Mouse (Mus musculus): Measurements from ENCODE around the gene 2310061N02Rik.
"Not testable (repeated sequence)": the region's sequence is repeated elsewhere in the genome, so short reads cannot be mapped to it uniquely, and the experiment has no call there.

2310061N02Rik gene

DNA sequence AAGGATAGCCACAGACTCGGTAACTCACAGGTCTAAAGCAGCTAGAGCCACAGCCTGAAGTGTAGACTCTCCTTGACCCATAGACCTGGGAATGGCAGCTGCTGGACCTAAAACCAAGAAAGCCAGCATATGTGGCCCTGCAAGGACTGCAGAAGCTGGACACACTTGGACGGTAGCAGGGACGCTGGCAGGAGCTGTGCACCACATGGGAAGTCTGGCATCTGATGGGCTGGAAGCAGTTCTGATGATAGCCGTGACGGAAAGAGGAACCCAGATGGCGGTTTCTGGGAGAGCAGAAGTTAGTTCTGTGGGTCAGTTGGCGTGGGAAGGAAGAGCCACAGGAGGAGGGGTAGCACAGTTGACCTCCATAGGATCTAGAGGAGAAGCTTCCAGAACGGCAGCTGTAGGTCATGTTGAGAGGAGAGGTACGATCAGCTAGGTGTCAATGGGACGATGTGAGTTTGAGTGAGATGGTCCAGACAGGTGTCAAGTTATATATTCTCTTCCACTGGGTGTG, at the start of gene 2310061N02Rik:
Gene 2310061N02Rik (minus strand): TSS at position 467 of the 517 bp plus-strand sequence.
- in situ Hi-C loops (cut with MboI; ENCODE audit: low pct_unique_long_range_greater_than_20kb in 1 of 2, low sequenced_read_pairs in 2 of 2, unreplicated experiment in 1 of 2): loop anchor here in 1 of 2 experiments (10.0 kb wide), 1 partner anchor 127 kb away; no protein-coding TSS in a partner anchor

DNA sequence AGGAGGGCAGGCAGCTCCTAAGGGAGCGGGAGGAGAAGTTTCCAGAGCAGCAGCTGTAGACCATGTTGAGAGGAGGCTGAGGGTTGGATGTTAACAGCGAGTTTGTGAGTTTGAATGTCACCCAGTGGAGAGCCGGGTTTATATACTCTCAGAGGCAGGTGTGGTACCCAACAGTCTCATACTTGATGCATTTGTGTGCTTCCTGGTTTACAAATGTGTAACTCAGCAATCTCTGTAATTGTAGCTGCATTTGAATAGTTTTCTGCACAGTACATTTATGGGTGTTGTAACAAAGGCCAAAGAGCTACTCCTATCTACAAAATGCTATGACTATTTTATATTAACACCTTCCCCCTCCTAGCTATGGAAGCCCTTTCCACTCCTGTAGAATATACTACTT, 43.8 kb upstream of the 2310061N02Rik start, which contains the start of gene Krtap13:
Gene Krtap13 (minus strand): TSS at position 101 of the 400 bp plus-strand sequence.
- in situ Hi-C loops (cut with MboI; ENCODE audit: low pct_unique_long_range_greater_than_20kb in 1 of 2, low sequenced_read_pairs in 2 of 2, unreplicated experiment in 1 of 2): not testable (repeated sequence)

DNA sequence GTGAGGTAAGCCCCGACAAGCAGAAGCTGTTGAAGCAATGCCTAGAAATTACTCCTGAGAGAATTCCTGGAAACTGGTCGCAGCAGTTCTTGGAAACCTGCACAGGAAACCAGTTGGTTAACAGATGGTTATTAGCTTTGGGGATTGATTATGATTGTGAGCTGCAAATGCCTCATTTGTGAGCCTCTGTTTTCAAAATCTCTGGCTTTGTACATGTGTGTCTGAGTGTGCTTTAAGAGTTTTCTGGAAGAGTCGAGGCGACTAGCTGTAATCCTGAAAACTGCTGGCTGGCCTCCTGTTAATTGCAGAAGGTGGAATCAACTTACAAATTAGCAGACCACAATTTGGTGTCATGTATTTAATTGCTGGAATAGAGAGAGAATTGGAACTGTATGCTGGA, 40.2 kb upstream of the 2310061N02Rik start:
- in situ Hi-C loops (cut with MboI; ENCODE audit: low pct_unique_long_range_greater_than_20kb in 1 of 2, low sequenced_read_pairs in 2 of 2, unreplicated experiment in 1 of 2): no loop called here

GRCm38 (mm10) chr16:88744750-88745340, 37.1 kb upstream of the 2310061N02Rik start:
- in situ Hi-C loops (cut with MboI; ENCODE audit: low pct_unique_long_range_greater_than_20kb in 1 of 2, low sequenced_read_pairs in 2 of 2, unreplicated experiment in 1 of 2): no loop called here

DNA sequence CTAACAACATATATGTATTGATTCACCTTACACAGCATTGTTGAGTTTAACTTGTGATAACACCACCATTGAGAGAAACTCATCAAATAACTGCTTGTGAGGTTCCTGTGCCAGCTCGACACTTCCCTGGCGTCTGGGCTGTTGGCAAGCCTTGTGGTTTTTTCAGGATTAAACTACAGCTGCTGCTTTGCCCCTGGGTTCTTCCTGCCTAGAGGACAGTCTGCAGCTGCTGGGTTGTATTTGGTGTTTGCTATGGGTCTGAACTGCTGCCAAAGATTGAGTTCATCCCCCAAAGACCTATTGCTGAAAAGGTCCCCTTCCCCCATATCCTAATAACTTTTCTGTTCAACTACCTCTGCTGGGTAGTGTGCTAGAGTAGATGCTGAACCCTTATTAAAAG, 27.6 kb upstream of the 2310061N02Rik start:
- in situ Hi-C loops (cut with MboI; ENCODE audit: low pct_unique_long_range_greater_than_20kb in 1 of 2, low sequenced_read_pairs in 2 of 2, unreplicated experiment in 1 of 2): no loop called here

DNA sequence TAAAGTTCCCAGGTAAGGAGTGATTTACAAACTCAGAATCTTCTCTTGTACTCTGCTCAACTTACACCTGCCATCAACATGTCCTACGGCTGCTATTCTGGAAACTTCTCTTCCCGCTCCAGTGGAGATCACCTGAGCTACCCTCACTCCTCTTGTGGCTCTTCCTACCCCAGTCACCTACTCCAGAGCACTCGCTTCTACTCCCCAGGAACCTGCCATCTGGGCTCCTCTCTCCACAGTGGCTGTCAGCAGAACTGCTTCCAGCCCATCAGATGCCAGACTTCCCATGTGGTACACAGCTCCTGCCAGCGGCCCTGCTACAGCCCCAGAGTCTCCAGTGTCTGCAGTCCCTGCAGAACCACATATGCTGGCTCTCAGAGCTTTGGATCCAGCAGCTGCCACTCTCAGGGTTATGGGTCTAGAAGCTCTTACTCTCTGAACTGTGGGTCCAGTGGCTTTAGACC, 21.1 kb upstream of the 2310061N02Rik start, which contains the start of gene Krtap13-1:
Gene Krtap13-1 (plus strand): TSS at position 51 of the 464 bp plus-strand sequence.
- in situ Hi-C loops (cut with MboI; ENCODE audit: low pct_unique_long_range_greater_than_20kb in 1 of 2, low sequenced_read_pairs in 2 of 2, unreplicated experiment in 1 of 2): no loop called here

DNA sequence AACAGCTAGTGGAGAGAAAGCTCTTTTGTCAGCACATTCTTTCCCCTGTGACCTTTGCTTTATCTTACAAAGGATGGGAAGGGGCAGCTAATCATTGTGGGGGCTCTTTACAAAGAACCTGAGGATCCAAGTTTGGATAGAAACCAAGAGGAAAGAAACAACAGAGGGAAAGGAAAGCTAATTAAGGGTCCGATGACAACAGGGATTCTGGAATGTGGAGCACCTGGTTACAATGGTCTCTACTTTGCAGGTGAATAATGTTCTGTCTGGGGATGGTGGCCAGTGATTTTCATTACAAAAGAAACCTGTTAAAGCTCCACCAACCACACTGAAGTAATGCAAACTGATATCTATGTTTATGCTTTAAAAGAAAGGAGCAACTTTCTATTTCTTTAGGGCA, 12.3 kb upstream of the 2310061N02Rik start:
- in situ Hi-C loops (cut with MboI; ENCODE audit: low pct_unique_long_range_greater_than_20kb in 1 of 2, low sequenced_read_pairs in 2 of 2, unreplicated experiment in 1 of 2): no loop called here

DNA sequence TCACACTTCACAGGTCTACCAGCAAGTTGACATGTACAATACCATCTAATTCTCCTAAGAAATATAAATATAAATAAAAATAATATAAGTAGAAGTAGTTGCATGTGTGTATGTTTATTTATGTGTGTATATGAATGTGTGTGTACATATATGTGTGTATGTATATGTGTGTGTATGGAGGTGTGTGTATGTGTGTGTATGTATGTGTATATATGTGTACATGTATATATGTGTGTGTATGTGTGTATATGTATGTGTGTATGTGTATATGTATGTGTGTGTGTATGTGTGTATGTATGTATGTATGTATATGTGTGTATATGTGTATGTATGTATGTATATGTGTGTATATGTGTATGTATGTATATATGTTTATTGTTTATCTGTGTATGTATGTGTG, 8.8 kb upstream of the 2310061N02Rik start:
- in situ Hi-C loops (cut with MboI; ENCODE audit: low pct_unique_long_range_greater_than_20kb in 1 of 2, low sequenced_read_pairs in 2 of 2, unreplicated experiment in 1 of 2): no loop called here

- in situ Hi-C loops (cut with MboI; ENCODE audit: low pct_unique_long_range_greater_than_20kb in 1 of 2, low sequenced_read_pairs in 2 of 2, unreplicated experiment in 1 of 2): no loop called here
Observed at GRCm38 (mm10) chr16:88711245-88711644, 3.5 kb upstream of the 2310061N02Rik start.

DNA sequence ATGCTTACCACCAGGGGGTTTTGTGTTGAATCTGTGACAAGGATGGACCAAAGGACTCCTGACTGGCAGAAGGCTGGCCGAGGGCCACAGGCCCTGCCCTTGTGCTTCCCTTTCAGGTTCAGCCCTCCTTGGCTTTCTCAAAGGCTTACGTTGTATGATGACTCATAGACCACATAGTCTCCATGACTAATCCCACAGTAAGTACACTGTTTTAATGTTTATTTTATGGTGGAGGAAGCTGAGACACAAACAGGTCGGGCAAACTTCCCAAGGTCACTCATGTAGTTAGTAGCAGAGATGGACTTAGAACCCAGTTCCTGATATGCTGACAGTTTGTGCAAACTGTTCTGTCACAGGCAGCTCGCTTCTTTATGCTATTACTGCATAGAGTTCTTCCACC, 3.0 kb upstream of the 2310061N02Rik start:
- in situ Hi-C loops (cut with MboI; ENCODE audit: low pct_unique_long_range_greater_than_20kb in 1 of 2, low sequenced_read_pairs in 2 of 2, unreplicated experiment in 1 of 2): no loop called here

- in situ Hi-C loops (cut with MboI; ENCODE audit: low pct_unique_long_range_greater_than_20kb in 1 of 2, low sequenced_read_pairs in 2 of 2, unreplicated experiment in 1 of 2): loop anchor here in 1 of 2 experiments (10.0 kb wide), 1 partner anchor 134 kb away; no protein-coding TSS in a partner anchor
Observed at GRCm38 (mm10) chr16:88701072-88701864, 6.5 kb downstream of the 2310061N02Rik start.

- in situ Hi-C loops (cut with MboI; ENCODE audit: low pct_unique_long_range_greater_than_20kb in 1 of 2, low sequenced_read_pairs in 2 of 2, unreplicated experiment in 1 of 2): no loop called here
Observed at GRCm38 (mm10) chr16:88696256-88696655, 11.5 kb downstream of the 2310061N02Rik start.

- in situ Hi-C loops (cut with MboI; ENCODE audit: low pct_unique_long_range_greater_than_20kb in 1 of 2, low sequenced_read_pairs in 2 of 2, unreplicated experiment in 1 of 2): no loop called here
Observed at GRCm38 (mm10) chr16:88681282-88681681, 26.5 kb downstream of the 2310061N02Rik start.

DNA sequence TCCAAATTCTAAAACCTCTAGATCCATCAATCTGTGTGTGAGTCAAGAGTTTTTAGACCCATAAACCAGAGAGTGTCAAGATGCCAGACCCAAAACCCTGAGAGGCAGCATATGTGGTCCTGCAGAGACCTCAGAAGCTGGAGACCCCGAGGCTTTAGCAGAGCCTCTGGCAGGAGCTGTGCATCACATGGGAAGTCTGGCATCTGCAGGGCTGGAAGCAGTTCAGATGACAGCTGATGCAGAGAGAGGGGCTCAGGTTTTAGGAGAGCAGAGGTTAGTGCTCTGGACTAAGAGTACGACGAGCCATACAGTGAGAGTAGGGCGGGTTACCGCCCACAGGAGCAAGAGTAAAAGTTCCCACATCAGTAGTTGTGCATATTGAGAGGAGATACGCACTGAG, 28.7 kb downstream of the 2310061N02Rik start:
- in situ Hi-C loops (cut with MboI; ENCODE audit: low pct_unique_long_range_greater_than_20kb in 1 of 2, low sequenced_read_pairs in 2 of 2, unreplicated experiment in 1 of 2): no loop called here

DNA sequence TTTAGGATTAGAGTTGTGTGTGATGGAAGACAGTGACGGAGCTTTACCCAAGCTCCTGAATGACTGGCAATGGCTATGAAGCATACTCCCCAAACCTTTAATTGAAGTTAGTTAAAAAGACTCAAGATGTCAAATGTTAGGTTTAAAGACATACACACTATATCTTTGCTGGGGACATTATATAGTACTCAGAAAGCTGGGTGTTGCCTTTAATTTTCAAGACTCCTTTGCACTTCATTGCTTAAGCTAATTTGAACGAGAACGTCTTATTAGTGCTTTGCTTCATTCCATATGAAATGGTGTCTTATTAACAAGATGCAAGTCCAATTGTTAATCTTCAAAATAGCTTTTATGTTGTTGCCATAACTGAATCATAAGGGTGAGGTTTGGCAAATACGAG, 36.2 kb downstream of the 2310061N02Rik start, which contains the start of gene Krtap27-1:
Gene Krtap27-1 (minus strand): TSS at position 101 of the 400 bp plus-strand sequence.
- in situ Hi-C loops (cut with MboI; ENCODE audit: low pct_unique_long_range_greater_than_20kb in 1 of 2, low sequenced_read_pairs in 2 of 2, unreplicated experiment in 1 of 2): no loop called here

- in situ Hi-C loops (cut with MboI; ENCODE audit: low pct_unique_long_range_greater_than_20kb in 1 of 2, low sequenced_read_pairs in 2 of 2, unreplicated experiment in 1 of 2): no loop called here
Observed at GRCm38 (mm10) chr16:88657426-88657825, 50.3 kb downstream of the 2310061N02Rik start.

Data from mouse embryonic stem cell (cell line).